Mouse (Mus musculus): Measurements from ENCODE around the gene Ptges3l.
"Not testable (repeated sequence)": the region's sequence is repeated elsewhere in the genome, so short reads cannot be mapped to it uniquely, and the experiment has no call there.

The Ptges3l gene

GRCm38 (mm10) chr11:101457631-101458030, 32.5 kb upstream of the Ptges3l start:
- DNase-seq (ENCODE audit: low spot score), result no peak

GRCm38 (mm10) chr11:101455627-101456026, 30.5 kb upstream of the Ptges3l start:
- DNase-seq (ENCODE audit: low spot score), result no peak

GRCm38 (mm10) chr11:101454702-101455101, 29.6 kb upstream of the Ptges3l start:
- no peak for DNase-seq (ENCODE audit: low spot score)

GRCm38 (mm10) chr11:101452093-101452774, 27.1 kb upstream of the Ptges3l start:
- DNase-seq (ENCODE audit: low spot score), result no peak

GRCm38 (mm10) chr11:101451536-101451935, 26.4 kb upstream of the Ptges3l start:
- no peak for DNase-seq (ENCODE audit: low spot score)

- DNase-seq (ENCODE audit: low spot score), result no peak
These were observed 25.3 kb upstream of the Ptges3l start for GRCm38 (mm10) chr11:101450394-101450793.

GRCm38 (mm10) chr11:101449596-101449995, 24.5 kb upstream of the Ptges3l start:
- not testable (repeated sequence) for DNase-seq (ENCODE audit: low spot score)

GRCm38 (mm10) chr11:101448899-101449298, 23.8 kb upstream of the Ptges3l start:
- no peak for DNase-seq (ENCODE audit: low spot score)

GRCm38 (mm10) chr11:101448274-101448746, 23.2 kb upstream of the Ptges3l start, which contains the start of gene Ifi35:
Gene Ifi35, plus strand, starts transcription at chr11:101448407.
- peak; percentile 90 for DNase-seq (ENCODE audit: low spot score)

- DNase-seq (ENCODE audit: low spot score), result no peak
These were observed 22.7 kb upstream of the Ptges3l start for GRCm38 (mm10) chr11:101447786-101448185.

GRCm38 (mm10) chr11:101446860-101447259, 21.7 kb upstream of the Ptges3l start:
- DNase-seq (ENCODE audit: low spot score), result not testable (repeated sequence)

GRCm38 (mm10) chr11:101446319-101446718, 21.2 kb upstream of the Ptges3l start:
- DNase-seq (ENCODE audit: low spot score), result no peak

- DNase-seq (ENCODE audit: low spot score), result no peak
These were observed 17.6 kb upstream of the Ptges3l start for GRCm38 (mm10) chr11:101442760-101443159.

- DNase-seq (ENCODE audit: low spot score), result peak; percentile 98
These were observed 17.1 kb upstream of the Ptges3l start, which contains the start of gene Rpl27 for GRCm38 (mm10) chr11:101442127-101442693. Gene Rpl27, plus strand, starts transcription at chr11:101442298.

GRCm38 (mm10) chr11:101441450-101442126, 16.5 kb upstream of the Ptges3l start:
- not testable (repeated sequence) for DNase-seq (ENCODE audit: low spot score)

- DNase-seq (ENCODE audit: low spot score), result not testable (repeated sequence)
These were observed 12.9 kb upstream of the Ptges3l start for GRCm38 (mm10) chr11:101438006-101438405.

GRCm38 (mm10) chr11:101436916-101437315, 11.8 kb upstream of the Ptges3l start:
- no peak for DNase-seq (ENCODE audit: low spot score)

GRCm38 (mm10) chr11:101435831-101436230, 10.7 kb upstream of the Ptges3l start:
- DNase-seq (ENCODE audit: low spot score), result no peak

- DNase-seq (ENCODE audit: low spot score), result peak; percentile 77
These were observed 8.3 kb upstream of the Ptges3l start for GRCm38 (mm10) chr11:101433396-101433795.

GRCm38 (mm10) chr11:101431327-101431726, 6.2 kb upstream of the Ptges3l start:
- no peak for DNase-seq (ENCODE audit: low spot score)

GRCm38 (mm10) chr11:101426165-101426564, 1.0 kb upstream of the Ptges3l start:
- DNase-seq (ENCODE audit: low spot score), result no peak

- DNase-seq (ENCODE audit: low spot score), result peak; percentile 52
These were observed 855 bp downstream of the Ptges3l start, which contains the start of gene Gm27029 for GRCm38 (mm10) chr11:101424105-101424851. Gene Gm27029, minus strand, starts transcription at chr11:101424796.
